Mouse (Mus musculus) heart, embryonic 11.5 days (tissue): Measurements from ENCODE around the gene Gpr137. TPM values are rescaled to one million over a fixed set of nuclear protein-coding genes. Genes with fewer than 3 reads are reported as not detected.

Source experiments
- ATAC-seq: fragments of 200-750 bp; cut with Nextera tagmentation; replicated peaks from 2 replicates; pipeline ENCODE4 v1.8.0; 2017; ENCODE audit warnings: moderate library complexity; ENCODE audit not compliant: insufficient number of reproducible peaks, low FRiP score, low TSS enrichment
- H3K27ac ChIP-seq: fragments of 300-500 bp; sonication (generic); 2 replicates; pipeline ENCODE4 v1.5.1; 2014; ENCODE audit warnings: mild to moderate bottlenecking, low read depth, low read length
- H3K27me3 ChIP-seq: fragments of 300-500 bp; sonication (generic); 2 replicates; pipeline ENCODE4 v1.6.1; 2014; ENCODE audit warnings: mild to moderate bottlenecking, low read length, mixed read lengths; ENCODE audit not compliant: control insufficient read depth, insufficient read depth
- H3K36me3 ChIP-seq: fragments of 300-500 bp; sonication (generic); 2 replicates; pipeline ENCODE4 v1.6.1; 2014; ENCODE audit warnings: mild to moderate bottlenecking, low read length, moderate library complexity, mixed read lengths; ENCODE audit not compliant: control insufficient read depth, insufficient read depth
- H3K4me1 ChIP-seq: fragments of 300-500 bp; sonication (generic); 2 replicates; pipeline ENCODE4 v1.6.1; 2014; ENCODE audit warnings: low read length; ENCODE audit not compliant: control insufficient read depth, insufficient read depth
- H3K4me2 ChIP-seq: fragments of 300-500 bp; sonication (generic); 2 replicates; pipeline ENCODE4 v1.6.1; 2014; ENCODE audit warnings: mild to moderate bottlenecking, moderate library complexity
- H3K4me3 ChIP-seq: fragments of 300-500 bp; sonication (generic); 2 replicates; pipeline ENCODE4 v1.5.1; 2014; ENCODE audit warnings: low read depth, low read length
- H3K9ac ChIP-seq: fragments of 300-500 bp; sonication (generic); 2 replicates; pipeline ENCODE4 v1.6.1; 2014; ENCODE audit warnings: mild to moderate bottlenecking, low read depth, low read length, moderate library complexity
- H3K9me3 ChIP-seq: fragments of 300-500 bp; sonication (generic); replicated peaks from 2 replicates; pipeline ENCODE4 v1.6.1; 2016; ENCODE audit warnings: low read length; ENCODE audit not compliant: control insufficient read depth
- WGBS: fragments of 180-500 bp; shearing (Covaris S2); extraction: QIAGEN DNeasy Blood & Tissue Kit; methylation state at CpG from one replicate; pipeline ENCODE4 v1.1.7; 2014; ENCODE audit not compliant: insufficient replicate concordance; 5-methylcytosine and 5-hydroxymethylcytosine counted together
- polyA plus RNA-seq: library from polyadenylated mRNA; unstranded; fragments of >200 nt; fragmentation: Nextera tagmentation; extraction: Ambion mirVana; gene quantifications from 2 replicates; pipeline ENCODE4 v1.2.1, GENCODE M21; 2014

Gpr137 gene
- polyA plus RNA-seq, 1 experiment from 2014 or later = 22.4 TPM

DNA sequence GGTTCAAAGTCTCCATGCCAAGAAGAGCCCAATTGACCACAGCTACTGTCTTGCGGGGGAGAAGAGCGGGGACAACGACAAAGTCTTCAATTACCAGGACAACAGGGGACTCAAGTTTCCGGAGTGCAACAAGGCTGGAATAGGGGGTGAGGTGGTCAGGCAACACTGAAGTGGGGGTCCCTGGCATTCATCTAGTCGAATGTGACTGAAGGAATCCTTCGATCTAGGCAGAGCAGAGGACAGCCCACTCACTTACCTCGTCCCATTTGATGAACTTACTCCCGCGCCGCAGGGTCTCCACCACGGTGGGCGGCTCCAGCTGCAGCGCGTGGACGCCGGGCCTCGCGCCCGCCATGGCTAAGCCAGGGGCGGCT lies 27.0 kb upstream of the Gpr137 start:
- under 1% methylated on average over 20 of the region's 20 CpGs for WGBS
- Histone ChIP-seq H3K9ac (peak overlapping the region; percentile 83), H3K4me2 (peak overlapping the region; percentile 67), H3K4me3 (peak overlapping the region; percentile 72), H3K27ac (0 out of 2 replicates have a peak overlapping the region, but pooled peaks have one; percentile 3), H3K4me1 (peaks cover 37% of the 10 kb centered on the region), H3K27me3 (no peaks in the 10 kb centered on the region), H3K9me3 (no peaks in the 10 kb centered on the region), H3K36me3 (peaks cover 13% of the 10 kb centered on the region)
- no peak for ATAC-seq

DNA sequence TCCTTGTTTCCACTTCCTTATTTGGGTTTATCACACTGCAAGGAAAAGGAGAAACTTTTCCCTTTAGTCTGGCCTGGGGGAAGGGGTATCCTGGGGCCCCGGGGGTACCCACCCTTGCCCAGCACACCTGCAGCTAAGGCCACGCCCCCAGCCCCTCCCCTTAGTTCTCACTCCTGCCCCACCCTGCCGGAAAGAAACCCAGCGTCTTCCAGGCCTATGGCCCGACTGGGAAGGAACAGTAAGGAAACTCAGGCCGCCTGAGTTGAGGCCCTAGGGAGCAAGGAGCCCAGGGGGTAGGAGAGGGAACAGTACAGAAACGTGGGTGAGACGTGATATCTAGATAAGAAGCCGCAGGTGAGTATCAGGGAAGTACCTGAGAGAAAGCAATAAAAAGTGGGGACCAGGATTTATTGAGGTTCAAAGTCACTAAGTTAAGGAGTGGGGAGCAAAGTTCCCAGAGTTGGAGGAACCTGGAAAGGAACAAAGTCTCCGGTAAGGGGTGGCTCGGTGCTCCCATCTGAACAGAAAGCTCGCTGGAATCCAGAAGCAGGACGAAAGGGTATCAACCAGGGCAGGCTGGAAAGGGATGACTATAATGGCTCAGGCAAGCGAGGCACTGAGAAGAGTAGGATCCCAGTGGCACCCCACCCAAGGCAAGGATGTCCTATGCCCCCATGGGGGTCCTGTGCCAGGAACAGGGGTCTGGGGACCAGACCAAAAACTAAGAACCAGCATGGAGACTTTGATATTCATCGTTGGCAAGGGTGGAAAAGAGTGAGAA lies 26.4 kb upstream of the Gpr137 start:
- 12% methylated on average over 15 of the region's 15 CpGs for WGBS
- no peak overlapping the region for H3K27ac ChIP-seq
- no peak for ATAC-seq
- H3K36me3 ChIP-seq = peaks cover 16% of the 10 kb centered on the region
- no peaks in the 10 kb centered on the region for H3K27me3 ChIP-seq
- peak overlapping the region; percentile 72 for H3K4me3 ChIP-seq
- H3K9ac ChIP-seq = peak overlapping the region; percentile 83
- H3K9me3 ChIP-seq = no peaks in the 10 kb centered on the region
- peaks cover 33% of the 10 kb centered on the region for H3K4me1 ChIP-seq
- H3K4me2 ChIP-seq = peak overlapping the region; percentile 67

DNA sequence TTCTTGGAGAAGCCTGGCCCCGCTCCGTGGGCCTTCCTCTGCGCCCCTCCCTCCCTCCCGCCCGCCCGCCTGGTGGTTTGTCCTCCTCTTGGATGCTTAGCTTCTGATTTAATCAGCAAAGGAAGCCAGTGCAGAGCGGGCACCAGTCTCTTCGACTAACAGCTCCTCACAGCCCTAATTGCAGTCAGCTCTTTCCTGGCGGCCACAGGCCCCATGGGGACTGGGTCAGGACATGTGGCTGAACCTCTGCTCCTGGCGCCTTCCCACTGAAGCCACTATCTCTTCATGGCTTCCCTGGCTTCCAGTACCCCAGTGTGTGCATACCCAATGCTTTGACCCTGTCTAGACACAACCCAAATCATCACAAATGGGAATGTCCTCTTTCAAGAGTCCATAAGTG lies 14.2 kb upstream of the Gpr137 start:
- Histone ChIP-seq H3K27me3 (no peaks in the 10 kb centered on the region), H3K27ac (no peak overlapping the region), H3K9ac (no peak overlapping the region), H3K9me3 (no peaks in the 10 kb centered on the region), H3K36me3 (peaks cover 20% of the 10 kb centered on the region), H3K4me2 (no peak overlapping the region), H3K4me1 (peaks cover 26% of the 10 kb centered on the region), H3K4me3 (no peak overlapping the region)
- ATAC-seq = no peak
- WGBS = 78% methylated on average over 10 of the region's 10 CpGs

DNA sequence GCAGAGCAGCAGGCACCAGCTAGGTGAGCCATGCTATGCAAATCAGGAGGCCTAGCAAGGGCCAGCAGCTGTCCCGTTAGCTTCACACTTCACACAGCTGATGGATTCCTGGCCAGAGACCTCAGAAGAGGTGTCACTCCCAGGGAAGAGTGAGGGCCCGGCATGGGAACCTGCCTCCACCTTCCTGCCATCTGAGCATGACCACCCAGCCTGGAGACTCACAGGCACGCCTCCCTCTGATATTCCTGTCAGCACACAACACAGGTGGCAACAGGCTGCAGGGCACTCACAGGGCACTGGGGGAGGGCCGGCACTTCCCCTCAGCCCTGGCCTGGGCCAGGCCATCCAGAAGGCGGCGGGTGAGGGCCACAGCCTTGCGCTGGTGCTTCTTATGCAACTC lies 13.1 kb upstream of the Gpr137 start:
- Histone ChIP-seq H3K27me3 (no peaks in the 10 kb centered on the region), H3K9ac (0 out of 2 replicates have a peak overlapping the region, but pooled peaks have one; percentile 30), H3K36me3 (peaks cover 20% of the 10 kb centered on the region), H3K4me3 (no peak overlapping the region), H3K4me1 (peaks cover 26% of the 10 kb centered on the region), H3K27ac (no peak overlapping the region), H3K4me2 (no peak overlapping the region; the same call in 1 of the 2 replicates), H3K9me3 (no peaks in the 10 kb centered on the region)
- ATAC-seq = no peak
- 50% methylated on average over 7 of the region's 7 CpGs for WGBS

DNA sequence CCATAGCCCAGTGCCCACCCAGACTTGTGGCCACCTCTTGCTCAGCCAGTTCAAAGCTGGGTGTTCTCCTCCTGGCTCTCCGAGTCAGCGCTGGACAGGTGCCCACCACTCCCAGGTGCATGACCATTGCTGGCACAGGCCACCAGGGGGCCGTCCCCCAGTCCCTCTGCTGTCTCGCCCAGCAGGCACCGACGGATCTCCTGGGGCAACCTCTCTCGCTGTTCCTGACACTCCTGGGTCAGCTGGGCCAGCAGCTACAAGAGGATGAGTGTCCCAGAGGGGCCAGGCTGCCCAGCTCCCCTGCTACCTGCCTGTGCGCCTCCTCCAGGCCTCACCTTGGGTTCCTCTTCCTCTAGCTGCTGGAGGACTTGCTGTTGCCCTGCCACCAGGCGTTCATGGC lies 11.8 kb upstream of the Gpr137 start:
- Histone ChIP-seq H3K27ac (no peak overlapping the region), H3K9me3 (no peaks in the 10 kb centered on the region), H3K36me3 (peaks cover 20% of the 10 kb centered on the region), H3K9ac (no peak overlapping the region), H3K4me1 (peaks cover 32% of the 10 kb centered on the region), H3K4me3 (no peak overlapping the region), H3K4me2 (no peak overlapping the region), H3K27me3 (no peaks in the 10 kb centered on the region)
- 61% methylated on average over 9 of the region's 9 CpGs for WGBS
- ATAC-seq = no peak

DNA sequence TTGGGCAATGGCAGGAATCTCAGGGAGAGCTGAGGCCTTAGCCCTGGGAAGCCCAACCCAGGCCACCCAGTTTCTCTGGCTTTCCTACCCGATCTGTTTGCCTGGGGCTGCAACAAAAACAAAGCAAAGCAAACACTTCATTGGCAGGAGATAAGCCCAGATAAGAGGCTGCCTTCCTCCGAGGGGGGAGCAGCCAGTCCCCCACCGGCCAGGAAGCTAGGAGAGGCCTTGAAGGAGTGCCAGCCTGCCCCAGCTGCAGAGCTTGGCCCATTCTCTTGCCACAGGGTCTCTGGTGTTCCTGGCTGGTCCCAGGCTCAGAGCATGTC lies 10.4 kb upstream of the Gpr137 start:
- 2% methylated on average over 3 of the region's 3 CpGs for WGBS
- H3K9ac ChIP-seq = peak overlapping the region; percentile 83
- H3K4me2 ChIP-seq = peak overlapping the region; percentile 94
- H3K27ac ChIP-seq = peak overlapping the region; percentile 96
- no peak for ATAC-seq
- peaks cover 32% of the 10 kb centered on the region for H3K4me1 ChIP-seq
- no peaks in the 10 kb centered on the region for H3K9me3 ChIP-seq
- H3K27me3 ChIP-seq = no peaks in the 10 kb centered on the region
- peaks cover 11% of the 10 kb centered on the region for H3K36me3 ChIP-seq
- peak overlapping the region; percentile 70 for H3K4me3 ChIP-seq

DNA sequence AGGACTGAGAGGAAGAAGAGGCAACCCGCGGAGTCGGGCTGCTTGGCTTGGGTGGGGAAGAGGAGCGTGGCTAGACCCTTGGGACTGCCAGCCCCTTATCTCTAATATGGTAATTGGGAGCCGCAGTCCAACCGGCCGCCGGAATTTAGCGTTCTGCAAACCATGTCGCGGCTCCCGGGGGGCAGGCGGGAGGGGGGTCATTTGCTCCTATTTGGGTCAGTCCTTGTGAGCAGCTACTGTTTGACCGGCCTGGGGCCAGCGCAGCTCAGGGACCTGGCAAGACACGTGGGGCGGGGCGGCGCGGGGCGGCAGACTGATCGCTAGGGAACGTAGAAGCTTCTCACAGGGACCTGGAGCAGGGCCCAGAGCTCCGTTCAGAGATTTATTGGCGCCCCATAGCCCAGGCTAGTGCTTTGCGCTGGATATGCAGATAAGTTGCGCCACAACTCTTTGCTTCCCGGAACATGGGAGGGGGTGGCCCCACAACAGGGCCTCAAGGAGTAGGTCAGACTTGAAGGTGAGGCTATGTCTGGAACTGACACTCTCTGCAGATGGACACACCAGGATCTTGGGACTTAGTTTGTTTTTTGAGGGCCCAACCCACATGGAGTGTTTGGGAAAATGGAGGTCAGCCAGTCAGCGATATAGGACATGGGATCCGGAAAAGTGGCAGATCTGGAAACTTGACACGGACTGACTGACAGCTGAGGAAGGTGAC lies 9.9 kb upstream of the Gpr137 start:
- WGBS = under 1% methylated on average over 31 of the region's 31 CpGs
- no peaks in the 10 kb centered on the region for H3K9me3 ChIP-seq
- peak; percentile 37 for ATAC-seq
- H3K4me3 ChIP-seq = peak overlapping the region; percentile 70
- peak overlapping the region; percentile 96 for H3K27ac ChIP-seq
- peak overlapping the region; percentile 83 for H3K9ac ChIP-seq
- no peaks in the 10 kb centered on the region for H3K27me3 ChIP-seq
- peak overlapping the region; percentile 94 for H3K4me2 ChIP-seq
- peaks cover 11% of the 10 kb centered on the region for H3K36me3 ChIP-seq
- peaks cover 32% of the 10 kb centered on the region for H3K4me1 ChIP-seq

DNA sequence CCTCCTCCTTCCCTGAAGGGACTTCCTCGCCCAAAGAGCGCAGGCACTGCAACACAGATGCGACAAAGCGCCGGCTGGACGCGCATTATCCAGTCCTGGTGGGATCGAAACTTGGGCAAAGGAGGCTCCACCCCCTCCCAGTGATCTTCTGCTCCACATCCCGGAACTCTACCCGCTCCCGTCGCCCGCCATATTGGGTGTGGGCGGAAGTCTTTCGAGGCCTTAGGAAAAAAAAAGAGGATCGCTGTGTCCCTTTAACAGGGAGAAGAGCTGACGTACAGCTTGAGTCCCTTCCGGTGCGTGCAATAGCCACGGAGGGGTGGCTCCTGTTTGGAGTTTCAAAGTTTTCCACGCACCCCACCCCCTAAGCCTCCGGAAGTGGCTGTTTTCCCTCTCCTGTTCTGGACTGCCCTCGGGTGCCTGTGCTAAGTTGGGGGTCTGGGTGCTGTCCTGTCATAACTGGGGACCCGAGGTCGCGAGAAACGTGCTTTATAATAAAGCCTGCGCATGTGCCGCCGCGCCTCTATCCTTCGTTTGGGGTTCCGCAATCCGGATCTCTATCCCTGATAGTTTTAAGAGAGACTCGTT lies 9.2 kb upstream of the Gpr137 start:
- Histone ChIP-seq H3K27me3 (no peaks in the 10 kb centered on the region), H3K9me3 (no peaks in the 10 kb centered on the region), H3K4me3 (peak overlapping the region; percentile 70), H3K36me3 (peaks cover 7% of the 10 kb centered on the region), H3K9ac (peak overlapping the region; percentile 83), H3K4me1 (peaks cover 32% of the 10 kb centered on the region), H3K4me2 (peak overlapping the region; percentile 94), H3K27ac (peak overlapping the region; percentile 96)
- WGBS = 0% methylated on average over 35 of the region's 35 CpGs
- ATAC-seq = peak; percentile 70
